Mouse (Mus musculus) adrenal gland, postnatal 10 days (tissue): ENCODE results near the gene Ssbp2. TPM values are rescaled to one million over a fixed set of nuclear protein-coding genes. Genes with fewer than 3 reads are reported as not detected.

Experiments
- DNase-seq: peaks from one replicate; pipeline ENCODE4 v3.0.0; 2021; ENCODE audit warnings: mixed read lengths
- microRNA-seq: library from miRNA; unstranded; fragments of <30 nt; microRNA quantifications from one replicate; pipeline ENCODE4 v1.2.0, GENCODE M21; 2021
- total RNA-seq, 2 experiments: library from RNA; stranded (reverse); gene quantifications; 2 replicates each; pipeline ENCODE4 v1.2.3; 2021

Gene Ssbp2
- total RNA-seq, 2 experiments from 2014 or later, result 34.4 to 41.0 TPM

GRCm38 (mm10) chr13:91737191-91737590 lies 277.1 kb downstream of the Ssbp2 start:
- no peak for DNase-seq

- no peak for DNase-seq
Observed at GRCm38 (mm10) chr13:91740851-91741250, 280.8 kb downstream of the Ssbp2 start.

GRCm38 (mm10) chr13:91741280-91742047 lies 281.4 kb downstream of the Ssbp2 start, which contains the start of gene Acot12:
Acot12 (plus strand) TSS chr13:91741512.
- DNase-seq, result peak; percentile 77

GRCm38 (mm10) chr13:91743180-91743579 lies 283.1 kb downstream of the Ssbp2 start:
- no peak for DNase-seq

- no peak for DNase-seq
Observed at GRCm38 (mm10) chr13:91746470-91746869, 286.4 kb downstream of the Ssbp2 start.

- DNase-seq, result no peak
Observed at GRCm38 (mm10) chr13:91748401-91748800, 288.3 kb downstream of the Ssbp2 start.

GRCm38 (mm10) chr13:91749981-91750380 lies 289.9 kb downstream of the Ssbp2 start:
- DNase-seq, result no peak

Small RNA genes lying within 50 kb of the gene (microRNA-seq; reads per million reads assigned to microRNA genes)
- not detected for gene Gm27656

Other genes with a start within 250 kb of the Ssbp2 start
- 10 to 100 TPM; 20.7 to 22.9 TPM for gene Atg10, start 236.3 kb upstream of the Ssbp2 start, total RNA-seq